Mouse (Mus musculus) cerebellum, adult 9-10 months (tissue): ENCODE measurements around the gene Bin2.
"Not testable (repeated sequence)": the region's sequence is repeated elsewhere in the genome, so short reads cannot be mapped to it uniquely, and the experiment has no call there.

Experiments
- DNase-seq: peaks from one replicate; pipeline ENCODE4 v3.0.0; 2022

Bin2 gene

DNA sequence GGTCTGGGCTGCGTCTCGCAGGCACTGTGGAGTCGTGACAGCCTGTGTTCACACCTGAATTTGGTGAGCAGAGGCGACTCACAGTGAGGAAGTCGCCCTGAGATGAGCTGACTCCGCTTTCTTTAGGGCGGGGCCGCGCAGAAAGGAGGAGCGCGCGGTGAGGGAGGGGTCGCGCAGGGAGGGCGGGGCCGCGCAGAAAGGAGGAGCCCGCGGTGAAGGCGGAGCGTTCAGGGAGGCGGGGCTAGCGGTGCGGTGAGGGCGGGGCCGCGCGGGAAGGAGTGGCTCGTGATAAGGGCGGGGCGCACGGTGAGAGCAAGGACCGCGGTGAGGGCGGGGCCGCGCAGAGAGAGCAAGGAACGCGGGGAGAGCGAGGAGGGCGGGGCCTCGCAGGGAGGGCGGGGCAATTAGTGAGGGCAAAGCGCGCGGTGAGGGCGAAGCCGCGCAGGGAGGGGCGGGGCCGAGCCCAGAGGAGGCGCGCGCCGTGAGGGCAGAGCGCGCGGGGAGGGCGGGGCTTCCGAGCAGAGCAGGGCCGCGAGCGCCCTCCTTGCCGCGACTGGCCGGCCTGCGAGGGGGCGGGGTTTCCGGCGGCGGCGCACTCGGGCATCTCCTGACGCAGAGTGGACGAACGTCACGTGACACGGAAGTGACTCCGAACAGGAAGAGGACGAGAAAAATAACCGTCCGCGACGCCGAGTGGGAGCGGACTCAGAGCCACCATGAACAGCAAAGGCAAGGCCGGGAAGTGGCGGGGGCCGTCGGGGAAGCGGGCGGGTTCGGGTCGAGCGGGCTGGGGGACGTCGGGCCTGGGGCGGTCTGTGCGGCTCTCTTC lies 54.1 kb downstream of the Bin2 start, which contains the start of gene Dazap2:
TSS of gene Dazap2 (plus strand) at position 354 of the 829 bp plus-strand sequence.
- DNase-seq: peak; percentile 97

DNA sequence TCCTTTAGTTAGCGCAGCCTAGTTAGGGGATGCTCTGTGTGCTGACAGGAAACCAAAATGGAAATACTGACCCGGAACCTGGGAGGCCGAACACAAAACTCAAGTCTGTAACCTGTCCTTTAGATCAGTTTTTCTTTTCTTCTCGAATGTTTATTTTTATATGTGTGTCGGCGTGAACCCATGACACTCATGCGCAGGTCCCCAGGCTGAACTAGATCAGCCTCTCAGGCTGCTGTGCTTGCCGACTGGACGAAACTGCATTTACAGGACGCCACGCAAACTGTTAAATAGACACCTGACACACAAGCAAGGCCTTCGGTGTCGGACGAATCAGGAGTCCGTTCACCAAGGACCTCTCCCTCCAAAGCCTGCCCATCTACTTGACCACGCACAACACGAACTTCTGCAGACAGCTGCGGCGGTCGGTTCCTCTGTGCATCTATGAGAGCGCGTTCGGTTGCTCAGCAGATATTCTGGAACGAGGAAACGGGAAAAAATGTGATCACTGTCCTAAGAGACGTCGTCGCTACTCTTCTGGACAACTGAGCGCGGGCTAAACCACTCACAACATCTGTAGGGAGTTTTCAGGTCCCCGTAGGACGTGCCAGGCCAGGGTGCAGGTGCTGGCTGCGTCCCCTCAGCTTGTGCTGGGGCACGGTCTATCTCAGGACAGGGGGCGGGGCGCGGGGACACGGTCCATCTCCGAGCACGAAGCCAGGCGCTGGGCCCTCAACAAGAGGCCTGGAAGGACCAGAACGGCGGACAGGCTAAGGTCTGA lies 54.9 kb downstream of the Bin2 start:
- peak; percentile 58 for DNase-seq

DNA sequence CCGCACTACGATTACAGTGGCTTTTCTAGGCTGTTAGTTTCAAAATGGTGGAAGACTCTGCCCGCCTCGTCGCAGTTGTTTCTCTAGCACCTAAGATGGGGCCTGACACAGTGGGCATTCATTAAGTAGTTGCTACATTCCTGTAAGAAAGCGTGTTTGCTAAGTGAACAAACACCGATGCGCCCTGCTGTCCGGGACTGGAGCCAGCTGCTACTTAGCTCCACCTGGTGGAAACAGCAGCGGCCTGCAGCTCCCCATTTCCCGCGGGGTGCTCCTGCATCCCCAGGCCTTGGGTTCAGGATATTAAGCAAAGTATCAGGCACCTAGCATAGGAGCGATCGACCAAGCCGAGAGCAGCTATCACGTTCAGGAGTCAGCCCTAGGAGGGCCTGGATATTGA lies 55.8 kb downstream of the Bin2 start:
- DNase-seq: peak; percentile 86

DNA sequence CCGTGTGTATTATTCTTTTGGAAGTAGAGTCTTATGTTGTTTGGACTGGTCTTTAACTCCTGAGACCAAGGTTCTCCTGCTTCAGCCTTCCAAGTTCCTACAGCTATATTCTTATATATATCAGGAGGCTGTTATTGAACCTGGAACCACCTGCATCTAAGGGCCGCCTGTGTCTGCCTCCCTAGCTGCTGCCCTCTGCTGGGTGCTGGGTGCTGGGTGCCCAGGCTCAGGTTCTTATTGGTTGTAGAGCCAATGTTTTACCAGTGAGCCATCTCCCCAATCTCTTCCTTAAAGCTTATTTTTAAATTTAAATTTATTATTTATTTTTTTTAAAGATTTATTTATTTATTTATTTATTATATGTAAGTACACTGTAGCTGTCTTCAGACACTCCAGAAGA lies 56.9 kb downstream of the Bin2 start:
- DNase-seq: no peak

DNA sequence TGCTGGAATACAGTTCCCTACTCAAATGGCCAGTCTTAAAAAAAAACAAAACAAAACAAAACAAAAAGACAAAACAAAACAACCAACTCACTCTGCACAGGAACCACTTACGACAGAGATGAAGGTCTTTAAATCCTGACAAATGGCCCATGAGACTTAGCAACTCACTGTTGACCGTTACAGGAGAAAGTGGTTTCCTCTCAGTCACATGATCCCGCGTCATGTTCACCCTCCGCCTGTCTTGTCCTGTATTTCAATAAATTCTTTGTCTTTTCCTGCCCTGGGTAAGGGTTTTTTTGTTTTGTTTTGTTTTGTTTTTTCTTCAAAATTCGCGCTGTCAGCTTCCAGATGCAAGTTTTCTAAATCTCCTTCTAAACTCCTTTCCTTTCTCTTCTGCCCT lies 57.4 kb downstream of the Bin2 start:
- DNase-seq: no peak

DNA sequence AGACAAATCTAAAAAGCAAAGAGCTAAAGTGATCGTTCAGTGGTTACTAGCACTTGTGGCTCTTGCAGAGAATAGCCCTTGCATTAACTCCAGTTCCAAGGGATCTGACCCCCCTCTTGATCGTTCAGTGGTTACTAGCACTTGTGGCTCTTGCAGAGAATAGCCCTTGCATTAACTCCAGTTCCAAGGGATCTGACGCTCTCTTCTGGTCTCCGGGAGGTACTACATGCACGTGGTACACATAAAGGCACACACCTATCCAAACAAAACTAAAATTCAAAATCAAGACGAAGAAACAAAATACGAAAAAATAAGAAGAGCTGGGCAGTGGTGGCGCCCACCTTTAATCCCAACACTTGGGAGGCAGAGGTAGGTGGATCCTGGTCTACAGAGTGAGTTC lies 62.7 kb downstream of the Bin2 start:
- not testable (repeated sequence) for DNase-seq

DNA sequence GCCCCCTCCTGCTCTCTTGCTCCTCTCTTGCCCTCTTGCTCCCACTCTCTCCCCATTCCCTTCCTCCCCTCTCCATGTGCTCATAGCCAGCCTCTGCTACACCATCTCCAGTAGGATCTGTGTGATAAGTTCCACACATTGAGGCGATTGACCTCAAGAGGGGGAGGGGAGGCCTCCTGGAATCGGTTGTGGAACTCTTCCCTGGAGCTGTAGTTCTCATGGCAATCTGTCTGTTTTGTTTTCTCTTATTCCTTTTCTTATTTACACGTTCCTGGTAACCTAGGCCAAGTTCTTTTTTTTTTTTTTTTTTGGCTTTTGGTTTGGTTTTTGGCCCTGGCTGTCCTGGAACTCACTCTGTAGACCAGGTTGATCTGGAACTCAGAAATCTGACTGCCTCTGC lies 67.7 kb downstream of the Bin2 start:
- no peak for DNase-seq

DNA sequence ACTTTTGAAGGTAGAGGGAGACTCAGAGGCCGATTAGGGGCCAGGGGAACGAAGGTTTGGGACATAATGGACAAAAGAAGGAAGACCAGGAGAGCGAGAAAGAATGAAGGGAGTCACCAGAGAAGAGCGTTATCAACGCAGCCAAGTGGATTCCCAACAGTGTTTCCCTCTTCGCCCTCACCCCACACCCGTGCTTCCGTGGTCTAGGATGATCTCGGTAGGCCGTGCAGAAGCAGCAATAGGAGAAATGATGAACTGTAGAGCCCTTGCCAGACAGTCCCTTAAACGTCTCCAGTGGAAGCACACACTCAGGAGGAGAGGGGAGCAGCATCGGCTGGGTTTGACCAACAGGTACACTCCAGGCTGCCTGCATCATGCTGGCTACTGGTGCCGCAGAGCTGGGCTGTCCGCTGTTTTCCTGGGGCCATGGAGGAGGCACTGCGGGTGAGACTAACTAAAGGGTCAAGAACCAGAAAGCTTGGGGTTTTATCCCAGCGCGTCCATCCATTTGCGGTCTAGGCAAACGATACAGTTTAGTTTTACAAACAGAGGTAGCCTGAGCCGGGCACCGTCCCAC lies 68.6 kb downstream of the Bin2 start:
- DNase-seq: no peak

DNA sequence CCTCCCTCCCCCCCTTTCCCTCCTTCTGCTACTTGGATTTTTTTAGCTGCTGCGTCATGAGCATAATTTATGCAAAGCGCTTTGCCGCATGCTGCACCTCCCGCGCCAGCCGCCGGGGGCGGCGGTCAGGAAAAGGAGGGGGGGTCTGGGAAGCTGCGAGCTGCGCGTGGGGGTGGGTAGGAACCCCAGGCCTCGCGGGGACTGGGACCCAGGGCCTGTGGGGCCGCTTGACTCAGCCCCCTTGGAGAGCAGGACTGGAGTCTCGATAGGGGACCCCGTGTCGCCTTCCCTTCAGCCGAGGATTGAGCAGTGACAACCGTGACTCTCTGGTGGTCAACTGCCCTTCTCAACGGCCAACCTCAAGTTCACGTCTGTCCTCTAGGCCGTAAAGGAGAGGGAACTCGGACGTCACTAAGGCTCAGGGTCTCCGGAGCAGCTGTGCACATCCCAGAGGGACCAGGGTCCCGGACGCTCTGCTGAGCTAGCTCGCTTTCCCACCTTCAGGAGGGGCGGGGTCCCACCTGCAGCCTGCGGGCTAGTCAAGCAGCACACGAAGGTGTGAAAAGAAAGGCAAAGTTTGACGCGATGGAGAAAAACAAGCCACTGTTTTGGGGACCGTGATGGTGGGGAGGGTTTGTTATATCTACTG lies 69.2 kb downstream of the Bin2 start:
- peak; percentile 78 for DNase-seq

DNA sequence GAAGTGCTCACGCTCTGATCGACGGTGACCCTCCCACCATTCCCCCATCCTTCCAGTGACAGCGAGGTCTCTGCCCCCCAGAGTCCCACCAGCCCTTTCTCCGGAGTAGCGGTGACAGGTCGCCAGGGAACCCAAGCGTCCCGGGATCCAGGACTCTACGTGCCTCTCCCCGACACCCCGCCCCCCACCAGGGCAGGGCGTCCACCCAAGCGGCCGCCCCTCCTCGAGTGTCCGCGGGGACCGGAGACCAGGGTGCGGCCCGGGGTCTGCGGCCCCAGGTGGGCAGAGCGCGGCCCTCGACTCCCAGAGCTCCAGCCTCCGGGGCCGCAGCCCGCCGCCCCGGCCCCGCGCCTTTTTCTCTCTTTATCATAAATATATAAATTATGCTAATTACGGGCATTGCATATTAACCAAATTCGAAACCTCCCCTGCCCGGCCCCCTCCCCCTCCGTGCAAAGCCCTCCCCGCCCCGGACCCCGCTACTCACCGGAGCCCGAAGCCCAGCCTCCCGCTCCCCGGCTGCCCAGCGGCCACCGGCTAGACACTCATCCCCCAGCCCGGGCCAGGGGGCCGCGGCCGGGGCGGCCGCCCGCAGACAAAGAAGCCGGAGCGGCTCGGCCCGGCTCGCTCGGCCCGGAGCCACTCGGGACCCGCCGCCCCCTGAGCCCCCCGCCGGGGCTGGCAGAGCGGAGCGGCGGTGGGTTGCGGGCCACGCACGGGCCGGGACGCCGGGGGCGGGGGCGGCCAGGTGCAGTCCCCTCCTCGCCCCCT lies 69.9 kb downstream of the Bin2 start, which contains the start of gene Pou6f1:
TSS of gene Pou6f1 (minus strand) at position 709 of the 771 bp plus-strand sequence.
- peak; percentile 64 for DNase-seq

DNA sequence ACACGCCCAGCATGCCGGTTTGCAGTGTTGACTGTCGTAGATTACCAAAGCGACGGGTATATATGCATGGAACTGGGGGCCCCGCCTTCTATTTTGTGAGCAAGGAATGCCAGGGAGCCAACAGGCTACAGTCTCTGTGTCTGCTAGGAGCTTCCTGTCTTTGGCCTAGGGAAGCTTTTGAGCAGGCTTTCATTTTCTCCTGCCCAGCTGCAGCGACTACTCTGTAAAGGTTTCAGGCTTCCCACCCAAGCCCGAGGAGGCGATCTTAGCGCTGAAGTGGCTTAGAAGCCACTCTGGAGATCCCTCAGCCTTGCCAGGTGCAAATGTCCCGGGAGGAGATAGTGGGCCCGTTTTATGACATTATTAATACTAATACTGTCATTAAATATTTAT lies 70.5 kb downstream of the Bin2 start:
- DNase-seq: peak; percentile 62

DNA sequence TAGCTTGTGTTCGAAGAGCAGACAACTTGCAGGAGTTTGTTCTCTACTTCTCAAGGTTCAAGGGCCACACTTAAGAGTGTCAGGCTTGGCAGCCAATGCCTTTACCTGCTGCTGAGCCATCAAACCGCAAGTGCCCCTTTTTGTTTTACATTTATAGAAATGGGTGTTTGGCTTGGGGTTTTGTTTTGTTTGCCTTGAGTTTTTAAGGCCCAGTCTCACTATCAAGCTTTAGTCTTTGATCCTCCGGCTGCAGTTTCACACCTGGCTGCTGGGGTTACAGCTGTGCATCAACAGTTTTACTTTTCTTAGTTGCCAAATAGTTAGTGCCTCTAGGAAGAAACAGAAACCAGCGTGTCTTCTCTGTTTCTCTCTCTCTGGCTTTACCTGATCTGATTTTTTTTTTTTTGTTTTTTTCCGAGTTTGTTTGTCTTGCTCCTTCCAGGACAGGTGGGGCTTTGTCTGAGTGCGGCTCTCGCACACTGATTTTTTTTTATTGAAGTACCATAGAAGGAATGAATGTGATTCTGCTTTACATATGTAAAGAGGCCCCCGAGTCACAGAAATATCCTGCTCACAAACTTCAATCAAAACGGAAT lies 71.0 kb downstream of the Bin2 start:
- DNase-seq: no peak

DNA sequence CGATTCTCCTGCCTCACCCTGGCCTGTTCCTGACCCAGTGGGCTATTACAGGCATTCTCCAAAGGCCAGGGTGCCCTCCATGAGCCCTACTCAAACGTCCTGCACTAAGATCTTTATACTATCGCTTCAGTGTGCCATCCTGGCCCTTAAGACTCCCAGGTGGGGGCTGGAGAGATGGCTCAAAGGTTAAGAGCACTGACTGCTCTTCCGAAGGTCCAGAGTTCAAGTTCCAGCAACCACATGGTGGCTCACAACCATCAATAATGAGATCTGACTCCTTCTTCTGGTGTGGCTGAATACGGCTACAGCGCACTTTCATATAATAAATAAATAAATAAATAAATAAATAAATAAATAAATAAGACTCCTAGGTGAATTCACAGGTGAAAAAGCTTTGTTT lies 76.5 kb downstream of the Bin2 start:
- no peak for DNase-seq
